ENCODE assay signal across 11 mouse cellular contexts in the genomic region with DNA sequence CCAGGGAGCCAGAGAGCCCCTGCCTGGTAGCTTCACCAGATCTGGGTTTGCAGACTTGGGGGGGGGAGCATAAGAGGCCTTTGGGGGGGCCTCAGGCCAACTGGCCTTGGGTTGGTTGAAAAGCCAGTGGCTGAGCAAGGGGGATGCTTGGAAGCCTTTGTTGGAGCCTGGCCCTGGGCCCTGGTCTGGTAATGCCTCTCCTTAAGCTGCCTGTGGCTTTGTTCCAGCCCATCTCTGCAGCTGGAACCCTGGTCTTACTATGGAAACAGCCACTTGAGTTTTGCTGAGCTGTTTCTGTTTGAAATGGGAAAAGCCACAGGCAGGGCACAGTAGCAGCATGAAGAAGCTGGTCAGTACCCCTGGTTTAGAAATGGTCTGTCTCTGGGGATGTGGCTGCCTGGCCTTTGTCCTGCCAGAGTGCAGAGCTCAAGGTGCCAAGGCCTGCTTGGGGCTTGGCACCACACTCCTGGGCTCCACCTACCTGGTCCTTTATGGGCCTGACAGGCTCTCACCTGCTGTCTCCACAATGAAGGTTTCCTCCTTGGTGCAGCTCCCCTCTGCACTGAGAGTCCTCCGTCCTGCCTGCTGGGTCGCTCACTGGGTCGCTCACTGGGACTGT. TPM values are rescaled to one million over a fixed set of nuclear protein-coding genes. Genes with fewer than 3 reads are reported as not detected.
DNase-seq lines count a peak whose midpoint lies in the region; ATAC-seq and TF ChIP-seq lines count a peak whose summit lies in the region.
"Had no signal": no experiment of that assay in that cellular context is flagged by ENCODE, and none has a peak within 500 bp of the region (broad histone marks: within the 10 kb centered on the region; RNA-seq: fewer than 3 reads in every experiment).

No protein-coding gene starts in this region.

- peak overlapping the region; percentile 51 for H3K9ac ChIP-seq in forebrain, embryonic 13.5 days
- H3K9ac ChIP-seq in hindbrain, embryonic 14.5 days: 0 out of 2 replicates have a peak overlapping the region, but pooled peaks have one; percentile 41
- H3K9ac ChIP-seq in midbrain, postnatal 0 days (replicated peaks; ENCODE audit: low read length, poor library complexity, severe bottlenecking): no peak overlapping the region

- no peak for TF ChIP-seq CTCF in midbrain, postnatal 0 days (IDR thresholded peaks at IDR 0.05)

- WGBS in forebrain, embryonic 13.5 days: 87% methylated on average over 3 of the region's 3 CpGs
- WGBS in hindbrain, embryonic 14.5 days: 92% methylated on average over 3 of the region's 3 CpGs
- WGBS in midbrain, postnatal 0 days: 88% methylated on average over 3 of the region's 3 CpGs

- H3K9me3 ChIP-seq in forebrain, embryonic 13.5 days (replicated peaks): no peaks in the 10 kb centered on the region
- H3K9me3 ChIP-seq in hindbrain, embryonic 14.5 days (ENCODE audit: control insufficient read depth, low read length): no peaks in the 10 kb centered on the region
- H3K9me3 ChIP-seq in midbrain, postnatal 0 days (ENCODE audit: low read length): no peaks in the 10 kb centered on the region

- H3K4me1 ChIP-seq in forebrain, embryonic 13.5 days: peaks cover 51% of the 10 kb centered on the region
- peaks cover 40% of the 10 kb centered on the region for H3K4me1 ChIP-seq in hindbrain, embryonic 14.5 days (replicated peaks; ENCODE audit: control insufficient read depth, insufficient read depth, low read length)
- H3K4me1 ChIP-seq in midbrain, postnatal 0 days (ENCODE audit: insufficient read depth, low read length): peaks cover 24% of the 10 kb centered on the region

- H3K4me3 ChIP-seq in forebrain, embryonic 13.5 days: no peak overlapping the region
- no peak overlapping the region for H3K4me3 ChIP-seq in hindbrain, embryonic 14.5 days (replicated peaks; ENCODE audit: low read length)
- no peak overlapping the region for H3K4me3 ChIP-seq in midbrain, postnatal 0 days (ENCODE audit: low read depth, low read length)

- peak; percentile 33 to 66 for DNase-seq in kidney, postnatal 25 days
- no peak for DNase-seq in kidney, postnatal 14 days
- peak; percentile 54 for DNase-seq in hindbrain, embryonic 14.5 days (ENCODE audit: low spot score)
- peak; percentile 80 for DNase-seq in midbrain, postnatal 0 days (ENCODE audit: low spot score)
- no peak for DNase-seq in gastrocnemius, postnatal 10 days
- no peak for DNase-seq in layer of hippocampus, postnatal 10 days (ENCODE audit: low spot score in 2 of 2)
- DNase-seq: cerebellum, adult 11 months; lung, postnatal 4 days; spleen, adult 18-20 months; thymus, postnatal 25 days had no signal

- peak overlapping the region; percentile 83 for H3K4me2 ChIP-seq in forebrain, embryonic 13.5 days
- H3K4me2 ChIP-seq in hindbrain, embryonic 14.5 days (replicated peaks): peak overlapping the region; percentile 85
- H3K4me2 ChIP-seq in midbrain, postnatal 0 days (ENCODE audit: low read depth, low read length, poor library complexity, severe bottlenecking): no peak overlapping the region; the same call in 1 of the 2 replicates

- no peak for ATAC-seq in forebrain, embryonic 13.5 days
- no peak for ATAC-seq in hindbrain, embryonic 14.5 days (ENCODE audit: low FRiP score)
- no peak for ATAC-seq in midbrain, postnatal 0 days (ENCODE audit: low FRiP score)

- peak overlapping the region; percentile 66 for H3K27ac ChIP-seq in forebrain, embryonic 13.5 days
- no peak overlapping the region for H3K27ac ChIP-seq in hindbrain, embryonic 14.5 days
- no peak overlapping the region for H3K27ac ChIP-seq in midbrain, postnatal 0 days (ENCODE audit: low read depth, low read length)

- H3K27me3 ChIP-seq in forebrain, embryonic 13.5 days: no peaks in the 10 kb centered on the region
- H3K27me3 ChIP-seq in hindbrain, embryonic 14.5 days (ENCODE audit: control insufficient read depth, insufficient read depth, low read length): no peaks in the 10 kb centered on the region
- no peaks in the 10 kb centered on the region for H3K27me3 ChIP-seq in midbrain, postnatal 0 days (ENCODE audit: insufficient read depth, low read length)

- peaks cover 5% of the 10 kb centered on the region; the same call in 1 of the 2 replicates for H3K36me3 ChIP-seq in forebrain, embryonic 13.5 days (ENCODE audit: poor library complexity, severe bottlenecking)
- H3K36me3 ChIP-seq in hindbrain, embryonic 14.5 days (replicated peaks; ENCODE audit: control insufficient read depth, insufficient read depth): no peaks in the 10 kb centered on the region; the same call in 1 of the 2 replicates
- H3K36me3 ChIP-seq in midbrain, postnatal 0 days (ENCODE audit: insufficient read depth, low read length): no peaks in the 10 kb centered on the region

RNA-seq across cellular contexts. Expression of gene Pde9a, which starts 3.5 kb away (rescaled TPM):
- 46.4 and 52.3 TPM in 2 replicates for polyA plus RNA-seq in forebrain, embryonic 13.5 days (2015; fragmentation: Nextera tagmentation; extraction: Ambion mirVana)
- polyA plus RNA-seq in hindbrain, embryonic 14.5 days (2014; fragmentation: Nextera tagmentation; extraction: Ambion mirVana): 31.1 and 32.6 TPM in 2 replicates
- total RNA-seq in midbrain, postnatal 0 days (2014; rRNA removed): 27.3 and 40.2 TPM in 2 replicates
- polyA plus RNA-seq in midbrain, postnatal 0 days (2015; fragmentation: Nextera tagmentation; extraction: Ambion mirVana): 32.2 and 36.4 TPM in 2 replicates
- 1 to 10 TPM; 4.7 to 5.8 TPM for total RNA-seq in gastrocnemius, postnatal 10 days (2021)
- total RNA-seq in layer of hippocampus, postnatal 10 days (2021): 10 to 100 TPM; 34.0 to 38.9 TPM

Comparison
In these comparisons a context has a peak if more than half of its experiments do, and no peak if none do; other contexts are left out.
1. DNase-seq: peak in kidney, postnatal 25 days (2 of 2), hindbrain, embryonic 14.5 days (single experiment) and midbrain, postnatal 0 days (single experiment); none in kidney, postnatal 14 days (single experiment), gastrocnemius, postnatal 10 days (single experiment) and layer of hippocampus, postnatal 10 days (0 of 2).